9 mouse cellular contexts compared by ENCODE assay signal in genomic region chr9:106038865-106039264, GRCm38 (mm10). TPM values are rescaled to one million over a fixed set of nuclear protein-coding genes. Genes with fewer than 3 reads are reported as not detected.
DNase-seq lines count a peak whose midpoint lies in the region; ATAC-seq lines count a peak whose summit lies in the region.
"Had no signal": no experiment of that assay in that cellular context is flagged by ENCODE, and none has a peak within 500 bp of the region (broad histone marks: within the 10 kb centered on the region; RNA-seq: fewer than 3 reads in every experiment).

No protein-coding gene starts in this region.

- intact Hi-C loops in left cerebral cortex, postnatal 14 days (cut with DNase I) = loop anchor here (5.0 kb wide), 2 partner anchors 347 to 542 kb away; no protein-coding TSS in a partner anchor

- H3K27me3 ChIP-seq in midbrain, embryonic 10.5 days (ENCODE audit: low read depth, poor library complexity, severe bottlenecking) = no peaks in the 10 kb centered on the region
- no peaks in the 10 kb centered on the region for H3K27me3 ChIP-seq in midbrain, embryonic 13.5 days
- no peaks in the 10 kb centered on the region for H3K27me3 ChIP-seq in neural tube, embryonic 11.5 days (ENCODE audit: control insufficient read depth, insufficient read depth, low read length)

- no peak overlapping the region for H3K4me2 ChIP-seq in midbrain, embryonic 13.5 days (replicated peaks)
- H3K4me2 ChIP-seq in neural tube, embryonic 11.5 days (ENCODE audit: low read depth) = no peak overlapping the region

- no peaks in the 10 kb centered on the region for H3K36me3 ChIP-seq in midbrain, embryonic 10.5 days
- no peaks in the 10 kb centered on the region for H3K36me3 ChIP-seq in midbrain, embryonic 13.5 days
- H3K36me3 ChIP-seq in neural tube, embryonic 11.5 days (ENCODE audit: control insufficient read depth, insufficient read depth, low read length) = no peaks in the 10 kb centered on the region

- 14% methylated on average over 4 of the region's 4 CpGs for WGBS in midbrain, embryonic 10.5 days
- WGBS in midbrain, embryonic 13.5 days = 7% methylated on average over 4 of the region's 4 CpGs
- WGBS in neural tube, embryonic 11.5 days = 9% methylated on average over 4 of the region's 4 CpGs

- H3K9ac ChIP-seq in midbrain, embryonic 13.5 days (replicated peaks) = no peak overlapping the region
- no peak overlapping the region for H3K9ac ChIP-seq in neural tube, embryonic 11.5 days (ENCODE audit: low read length)

- H3K4me1 ChIP-seq in midbrain, embryonic 10.5 days = peaks cover 3% of the 10 kb centered on the region
- 0 out of 2 replicates have a peak, but pooled peaks cover 1% of the 10 kb centered on the region for H3K4me1 ChIP-seq in midbrain, embryonic 13.5 days (replicated peaks)
- H3K4me1 ChIP-seq in neural tube, embryonic 11.5 days (ENCODE audit: control insufficient read depth, insufficient read depth, low read length) = no peaks in the 10 kb centered on the region

- no peak overlapping the region for H3K4me3 ChIP-seq in midbrain, embryonic 10.5 days
- no peak overlapping the region for H3K4me3 ChIP-seq in midbrain, embryonic 13.5 days (replicated peaks)
- no peak overlapping the region for H3K4me3 ChIP-seq in neural tube, embryonic 11.5 days (ENCODE audit: low read depth, low read length)

- H3K9me3 ChIP-seq in midbrain, embryonic 10.5 days (replicated peaks) = no peaks in the 10 kb centered on the region
- no peaks in the 10 kb centered on the region for H3K9me3 ChIP-seq in midbrain, embryonic 13.5 days
- H3K9me3 ChIP-seq in neural tube, embryonic 11.5 days (ENCODE audit: control insufficient read depth, low read length) = no peaks in the 10 kb centered on the region

- ATAC-seq in midbrain, embryonic 13.5 days = no peak
- ATAC-seq in neural tube, embryonic 11.5 days (ENCODE audit: insufficient read depth, low FRiP score, low TSS enrichment) = no peak
- ATAC-seq in granulocyte monocyte progenitor cell, adult 5-6 weeks (replicated peaks; ENCODE audit: poor library complexity, severe bottlenecking) = no peak

- peak; percentile 53 for DNase-seq in midbrain, embryonic 10.5 days (ENCODE audit: low spot score)
- DNase-seq in ZHBTc4 (ENCODE audit: low read depth, low spot score) = peak; percentile 74
- peak; percentile 51 for DNase-seq in embryo, embryonic 10 days (ENCODE audit: low spot score)
- DNase-seq in heart, postnatal 4 days = peak; percentile 63
- peak; percentile 94 to 96 for DNase-seq in left cerebral cortex, postnatal 14 days (ENCODE audit: low spot score in 2 of 2)
- peak; percentile 47 for DNase-seq in neural tube, embryonic 11.5 days (ENCODE audit: low spot score)

- H3K27ac ChIP-seq in midbrain, embryonic 10.5 days (replicated peaks) = no peak overlapping the region
- no peak overlapping the region for H3K27ac ChIP-seq in midbrain, embryonic 13.5 days
- H3K27ac ChIP-seq in neural tube, embryonic 11.5 days (ENCODE audit: low read depth, low read length) = no peak overlapping the region

RNA-seq across cellular contexts. Expression of gene Col6a4, which starts 57.7 kb away (rescaled TPM):
- polyA plus RNA-seq in midbrain, embryonic 10.5 days (2016; fragmentation: Nextera tagmentation; extraction: Ambion mirVana) = 0.06 and 0.10 TPM in 2 replicates
- 0.28 and 0.36 TPM in 2 replicates for polyA plus RNA-seq in midbrain, embryonic 13.5 days (2015; fragmentation: Nextera tagmentation; extraction: Ambion mirVana)
- under 1 TPM; 0.07 to 0.09 TPM for total RNA-seq in heart, postnatal 4 days (2021)
- total RNA-seq in left cerebral cortex, postnatal 14 days (2021) = 1 to 10 TPM; 2.5 to 3.3 TPM
- polyA plus RNA-seq in neural tube, embryonic 11.5 days (2014; fragmentation: Nextera tagmentation; extraction: Ambion mirVana) = 0.13 and 0.14 TPM in 2 replicates
- not detected in 2 replicates for total RNA-seq in granulocyte monocyte progenitor cell, adult 5-6 weeks (2014; fragmentation: Nextera tagmentation)
- total RNA-seq in granulocyte monocyte progenitor cell, adult 5-6 weeks (2017) = not detected in 2 replicates
- total RNA-seq: neutrophil, adult 5-6 weeks had no signal
